10 mouse cellular contexts compared by ENCODE assay signal in genomic region chr1:86416321-86416720, GRCm38 (mm10). TPM values are rescaled to one million over a fixed set of nuclear protein-coding genes. Genes with fewer than 3 reads are reported as not detected.
DNase-seq lines count a peak whose midpoint lies in the region; ATAC-seq and TF ChIP-seq lines count a peak whose summit lies in the region.
"Had no signal": no experiment of that assay in that cellular context is flagged by ENCODE, and none has a peak within 500 bp of the region (broad histone marks: within the 10 kb centered on the region; RNA-seq: fewer than 3 reads in every experiment).

No protein-coding gene starts in this region.

- 53% methylated on average over 6 of the region's 6 CpGs for WGBS in liver, embryonic 14.5 days (ENCODE audit: insufficient replicate concordance)
- 49% methylated on average over 6 of the region's 6 CpGs for WGBS in liver, embryonic 11.5 days

- no peaks in the 10 kb centered on the region for H3K27me3 ChIP-seq in liver, embryonic 14.5 days (ENCODE audit: control insufficient read depth, insufficient read depth, low read length)
- no peaks in the 10 kb centered on the region for H3K27me3 ChIP-seq in liver, embryonic 11.5 days (replicated peaks; ENCODE audit: control insufficient read depth, insufficient read depth, low read length)
- H3K27me3 ChIP-seq in Patski, result no peaks in the 10 kb centered on the region
- H3K27me3 ChIP-seq: neural tube, embryonic 13.5 days had no signal

- POLR2A ChIA-PET in Patski (lab: Charles Lee), result interaction anchor here (0.7 kb wide), 1 partner anchor 13 kb away, joined by 3 read pairs; no protein-coding TSS in a partner anchor

- 0 out of 4 replicates have a peak, but pooled peaks cover 0 to 2% of the 10 kb centered on the region in 2 experiments for H3K4me1 ChIP-seq in liver, embryonic 14.5 days (replicated peaks; ENCODE audit: control insufficient read depth in 2 of 2, insufficient read depth in 2 of 2, low read length in 1 of 2)
- H3K4me1 ChIP-seq in liver, embryonic 11.5 days (replicated peaks; ENCODE audit: control insufficient read depth, insufficient read depth, low read length), result peaks cover 3% of the 10 kb centered on the region; the same call in 1 of the 2 replicates

- CTCF ChIA-PET in Patski (lab: Charles Lee), result interaction anchor here (0.8 to 7.0 kb wide), 10 partner anchors 9 to 102 kb away, joined by 3 to 55 read pairs (median 8); partner anchors contain the start of genes Nmur1 and Tex44

- TF ChIP-seq CTCF in liver, embryonic 14.5 days (IDR thresholded peaks at IDR 0.05; ENCODE audit: low read depth), result peak; percentile 69
- peak; percentile 83 for TF ChIP-seq CTCF in Patski (IDR thresholded peaks at IDR 0.05)

- no peaks in the 10 kb centered on the region for H3K36me3 ChIP-seq in liver, embryonic 14.5 days (replicated peaks; ENCODE audit: control insufficient read depth, insufficient read depth, low read depth)
- no peaks in the 10 kb centered on the region for H3K36me3 ChIP-seq in liver, embryonic 11.5 days (ENCODE audit: control insufficient read depth, insufficient read depth, low read length)
- H3K36me3 ChIP-seq: neural tube, embryonic 13.5 days had no signal

- H3K9me3 ChIP-seq in liver, embryonic 14.5 days (ENCODE audit: control insufficient read depth, low read length), result no peaks in the 10 kb centered on the region
- no peaks in the 10 kb centered on the region for H3K9me3 ChIP-seq in liver, embryonic 11.5 days (ENCODE audit: control insufficient read depth, low read length)
- H3K9me3 ChIP-seq: neural tube, embryonic 13.5 days had no signal

- in situ Hi-C loops in Patski (cut with MboI; ENCODE audit: low pct_unique_long_range_greater_than_20kb), result no loop called here

- H3K4me2 ChIP-seq in liver, embryonic 14.5 days (ENCODE audit: low read depth), result no peak overlapping the region
- no peak overlapping the region for H3K4me2 ChIP-seq in liver, embryonic 11.5 days
- H3K4me2 ChIP-seq: neural tube, embryonic 13.5 days had no signal

- H3K9ac ChIP-seq in liver, embryonic 14.5 days (replicated peaks), result no peak overlapping the region
- no peak overlapping the region for H3K9ac ChIP-seq in liver, embryonic 11.5 days (ENCODE audit: low read depth, low read length)
- H3K9ac ChIP-seq: neural tube, embryonic 13.5 days had no signal

- H3K27ac ChIP-seq in liver, embryonic 14.5 days, result no peak overlapping the region
- H3K27ac ChIP-seq in liver, embryonic 11.5 days (ENCODE audit: low read depth, low read length), result no peak overlapping the region
- H3K27ac ChIP-seq: neural tube, embryonic 13.5 days had no signal

- ATAC-seq in liver, embryonic 14.5 days (ENCODE audit: insufficient read depth), result peak; percentile 8; the same call in 1 of the 2 replicates
- ATAC-seq in liver, embryonic 11.5 days (replicated peaks; ENCODE audit: low FRiP score), result no peak
- ATAC-seq in Patski, result no peak

- no peak for TF ChIP-seq EP300 in liver, embryonic 14.5 days (IDR thresholded peaks at IDR 0.05; ENCODE audit: low read depth)

- peak; percentile 25 for DNase-seq in cerebellum, adult 8-10 months
- DNase-seq in cerebellum, adult 9-11 months, result no peak
- DNase-seq in liver, embryonic 14.5 days (ENCODE audit: low read depth in 3 of 3, low spot score in 3 of 3), result no peak
- DNase-seq in liver, embryonic 11.5 days (ENCODE audit: low spot score), result no peak
- DNase-seq in Patski (ENCODE audit: low read depth, low spot score), result no peak
- peak; percentile 72 for DNase-seq in induced T-regulatory cell, adult 2 months (ENCODE audit: low read depth)
- DNase-seq in layer of hippocampus, adult 9-10 months (ENCODE audit: low spot score), result no peak
- no peak for DNase-seq in gastrocnemius, postnatal 4 days (ENCODE audit: low spot score in 2 of 2)

- H3K4me3 ChIP-seq in liver, embryonic 14.5 days (ENCODE audit: insufficient read depth in 1 of 2, low read depth in 2 of 2, low read length in 2 of 2), result no peak overlapping the region
- H3K4me3 ChIP-seq in liver, embryonic 11.5 days (ENCODE audit: low read depth, low read length), result no peak overlapping the region
- H3K4me3 ChIP-seq: neural tube, embryonic 13.5 days had no signal

RNA-seq across cellular contexts. Expression of gene Nmur1, which starts 9.7 kb away (rescaled TPM):
- not detected in 2 replicates for polyA plus RNA-seq in liver, embryonic 14.5 days (2012; rRNA removed)
- not detected in 2 replicates for polyA plus RNA-seq in liver, embryonic 14.5 days (2014; fragmentation: Nextera tagmentation; extraction: Ambion mirVana)
- not detected in 2 replicates for polyA plus RNA-seq in liver, embryonic 11.5 days (2014; fragmentation: Nextera tagmentation; extraction: Ambion mirVana)
- polyA plus RNA-seq in Patski (2021), result not detected
- total RNA-seq in gastrocnemius, postnatal 4 days (2021), result not detected
- total RNA-seq: layer of hippocampus, postnatal 10 days had no signal

RNA-seq across cellular contexts. Expression of gene Tex44, which starts 9.8 kb away (rescaled TPM):
- polyA plus RNA-seq in liver, embryonic 14.5 days (2012; rRNA removed), result not detected in 2 replicates
- not detected in 2 replicates for polyA plus RNA-seq in liver, embryonic 14.5 days (2014; fragmentation: Nextera tagmentation; extraction: Ambion mirVana)
- not detected in 2 replicates for polyA plus RNA-seq in liver, embryonic 11.5 days (2014; fragmentation: Nextera tagmentation; extraction: Ambion mirVana)
- polyA plus RNA-seq in Patski (2021), result not detected
- not detected for total RNA-seq in gastrocnemius, postnatal 4 days (2021)
- total RNA-seq: layer of hippocampus, postnatal 10 days had no signal
- polyA plus RNA-seq: neural tube, embryonic 13.5 days had no signal

RNA-seq across cellular contexts. Expression of gene Ncl, which starts 57.1 kb away (rescaled TPM):
- 57.4 and 208 TPM in 2 replicates for polyA plus RNA-seq in liver, embryonic 14.5 days (2012; rRNA removed)
- polyA plus RNA-seq in liver, embryonic 14.5 days (2014; fragmentation: Nextera tagmentation; extraction: Ambion mirVana), result 192 and 224 TPM in 2 replicates
- polyA plus RNA-seq in liver, embryonic 11.5 days (2014; fragmentation: Nextera tagmentation; extraction: Ambion mirVana), result 828 and 901 TPM in 2 replicates
- 419 TPM for polyA plus RNA-seq in Patski (2021)
- 100 to 1,000 TPM; 185 to 230 TPM for total RNA-seq in gastrocnemius, postnatal 4 days (2021)

Comparison
In these comparisons a context has a peak if more than half of its experiments do, and no peak if none do; other contexts are left out.
1. DNase-seq: peak in cerebellum, adult 8-10 months (single experiment) and induced T-regulatory cell, adult 2 months (single experiment); none in cerebellum, adult 9-11 months (single experiment), liver, embryonic 14.5 days (0 of 3), liver, embryonic 11.5 days (single experiment), Patski (single experiment), layer of hippocampus, adult 9-10 months (single experiment) and gastrocnemius, postnatal 4 days (0 of 2).